Mouse (Mus musculus) limb, embryonic 14.5 days (tissue): ENCODE results near the gene Gpatch2l. TPM values are rescaled to one million over a fixed set of nuclear protein-coding genes. Genes with fewer than 3 reads are reported as not detected.

Experiments used
- ATAC-seq: fragments of 200-750 bp; cut with Nextera tagmentation; 2 replicates; pipeline ENCODE4 v1.8.0; 2017; ENCODE audit warnings: low read depth, moderate number of reproducible peaks, moderate TSS enrichment; ENCODE audit not compliant: low FRiP score
- DNase-seq: peaks from one replicate; pipeline ENCODE4 v3.0.0-alpha.2; 2015; ENCODE audit warnings: low spot score
- H3K27ac ChIP-seq: fragments of 300-500 bp; sonication (generic); replicated peaks from 2 replicates; pipeline ENCODE4 v1.5.1; 2014; ENCODE audit warnings: low read depth, mild to moderate bottlenecking, low read length, moderate library complexity, mixed read lengths
- H3K27me3 ChIP-seq: fragments of 300-500 bp; sonication (generic); 2 replicates; pipeline ENCODE4 v1.6.1; 2014; ENCODE audit warnings: low read length, mixed read lengths; ENCODE audit not compliant: control insufficient read depth, insufficient read depth
- H3K36me3 ChIP-seq: fragments of 300-500 bp; sonication (generic); 2 replicates; pipeline ENCODE4 v1.6.1; 2014; ENCODE audit warnings: mild to moderate bottlenecking, low read length, moderate library complexity, mixed read lengths; ENCODE audit not compliant: control insufficient read depth, insufficient read depth
- H3K4me1 ChIP-seq: fragments of 300-500 bp; sonication (generic); 2 replicates; pipeline ENCODE4 v1.6.1; 2014; ENCODE audit warnings: antibody characterized with exemption, low read length, mixed read lengths; ENCODE audit not compliant: control insufficient read depth, insufficient read depth
- H3K4me2 ChIP-seq: fragments of 300-500 bp; sonication (generic); replicated peaks from 2 replicates; pipeline ENCODE4 v1.6.1; 2014; ENCODE audit warnings: low read depth, mild to moderate bottlenecking, low read length, moderate library complexity; ENCODE audit not compliant: severe bottlenecking
- H3K4me3 ChIP-seq: fragments of 300-500 bp; sonication (generic); replicated peaks from 2 replicates; pipeline ENCODE4 v1.5.1; 2014; ENCODE audit warnings: low read length
- H3K9ac ChIP-seq: fragments of 300-500 bp; sonication (generic); 2 replicates; pipeline ENCODE4 v1.6.1; 2014; ENCODE audit warnings: mild to moderate bottlenecking, low read depth, low read length, moderate library complexity; ENCODE audit not compliant: severe bottlenecking
- H3K9me3 ChIP-seq: fragments of 300-500 bp; sonication (generic); 2 replicates; pipeline ENCODE4 v1.6.1; 2016; ENCODE audit warnings: low read length; ENCODE audit not compliant: control insufficient read depth
- POLR2A ChIP-seq: fragments of 200-500 bp; IDR thresholded peaks from 2 replicates; pipeline ENCODE4 v1.8.0; 2012; ENCODE audit warnings: inconsistent platforms, mild to moderate bottlenecking, moderate library complexity, borderline replicate concordance; ENCODE audit not compliant: insufficient read depth, insufficient read length; ENCODE audit errors: extremely low read depth
- WGBS: fragments of 180-500 bp; shearing (Covaris S2); extraction: QIAGEN DNeasy Blood & Tissue Kit; methylation state at CpG from one replicate; pipeline ENCODE4 v1.1.7; 2014; 5-methylcytosine and 5-hydroxymethylcytosine counted together
- polyA plus RNA-seq, 2 experiments: library from polyadenylated mRNA; depleted of rRNA in 1 of 2; stranded (reverse) in 1 of 2; unstranded in 1 of 2; fragments of >200 nt; fragmentation: Nextera tagmentation in 1 of 2; extraction: Ambion mirVana in 1 of 2; gene quantifications; 2 replicates each; pipeline versions ENCODE4 v1.2.1 to v1.2.3; 2012 to 2014

The Gpatch2l gene
- polyA plus RNA-seq, 2 experiments = 15.3 to 16.5 TPM

GRCm38 (mm10) chr12:86330684-86331083 is 89.0 kb downstream of the Gpatch2l start:
- Histone ChIP-seq H3K9ac (no peak overlapping the region), H3K36me3 (no peaks in the 10 kb centered on the region), H3K27ac (no peak overlapping the region), H3K4me1 (no peaks in the 10 kb centered on the region), H3K4me3 (no peak overlapping the region), H3K9me3 (no peaks in the 10 kb centered on the region), H3K27me3 (no peaks in the 10 kb centered on the region), H3K4me2 (no peak overlapping the region)
- WGBS = 88% methylated on average over 9 of the region's 9 CpGs
- no peak for ATAC-seq
- no peak for DNase-seq
- no peak for TF ChIP-seq POLR2A

GRCm38 (mm10) chr12:86331248-86331647 is 89.6 kb downstream of the Gpatch2l start:
- DNase-seq = no peak
- ATAC-seq = no peak
- Histone ChIP-seq H3K36me3 (no peaks in the 10 kb centered on the region), H3K9me3 (no peaks in the 10 kb centered on the region), H3K9ac (no peak overlapping the region), H3K4me1 (no peaks in the 10 kb centered on the region), H3K27me3 (no peaks in the 10 kb centered on the region), H3K4me2 (no peak overlapping the region), H3K27ac (no peak overlapping the region), H3K4me3 (no peak overlapping the region)
- 74% methylated on average over 10 of the region's 10 CpGs for WGBS
- no peak for TF ChIP-seq POLR2A

GRCm38 (mm10) chr12:86336209-86336608 is 94.6 kb downstream of the Gpatch2l start:
- no peak overlapping the region for H3K4me3 ChIP-seq
- ATAC-seq (no peak), DNase-seq (no peak)
- TF ChIP-seq POLR2A = no peak
- H3K4me1 ChIP-seq = peaks cover 1% of the 10 kb centered on the region; the same call in 1 of the 2 replicates
- H3K4me2 ChIP-seq = no peak overlapping the region
- H3K9ac ChIP-seq = no peak overlapping the region
- 96% methylated on average over 3 of the region's 3 CpGs for WGBS
- no peak overlapping the region for H3K27ac ChIP-seq
- H3K9me3 ChIP-seq = no peaks in the 10 kb centered on the region
- no peaks in the 10 kb centered on the region for H3K36me3 ChIP-seq
- H3K27me3 ChIP-seq = no peaks in the 10 kb centered on the region

DNA sequence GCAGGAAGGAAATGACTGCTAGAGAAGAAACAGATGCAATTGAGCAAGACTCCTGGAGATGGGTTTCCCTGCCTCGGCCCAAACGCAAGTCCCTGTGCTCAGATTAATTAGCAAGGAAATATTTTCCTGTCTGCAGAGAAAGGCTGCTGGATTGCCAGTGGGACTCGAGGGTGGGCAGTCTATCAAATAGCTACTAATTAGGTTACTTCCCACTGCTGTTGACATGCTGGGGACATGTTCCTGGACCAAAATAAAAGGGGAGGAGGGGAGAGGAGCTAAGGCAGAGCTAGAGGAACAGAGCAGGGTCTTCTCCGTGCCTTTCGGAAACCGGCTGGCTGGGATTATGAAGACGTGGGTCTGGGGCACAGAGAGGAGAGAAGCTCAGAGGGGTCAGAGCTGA is 95.2 kb downstream of the Gpatch2l start:
- Histone ChIP-seq H3K36me3 (no peaks in the 10 kb centered on the region), H3K4me3 (no peak overlapping the region), H3K9ac (no peak overlapping the region), H3K4me2 (no peak overlapping the region), H3K27ac (no peak overlapping the region), H3K9me3 (no peaks in the 10 kb centered on the region), H3K27me3 (no peaks in the 10 kb centered on the region), H3K4me1 (peaks cover 7% of the 10 kb centered on the region; the same call in 1 of the 2 replicates)
- DNase-seq (no peak), ATAC-seq (no peak)
- no peak for TF ChIP-seq POLR2A
- 23% methylated on average over 7 of the region's 7 CpGs for WGBS

Other genes with a start within 250 kb of the Gpatch2l start
- 85.0 and 87.3 TPM in 2 replicates for gene Tgfb3, start 162.8 kb upstream of the Gpatch2l start, polyA plus RNA-seq (2012; rRNA removed)
- 64.7 and 70.4 TPM in 2 replicates for gene Tgfb3, start 162.8 kb upstream of the Gpatch2l start, polyA plus RNA-seq (2014; fragmentation: Nextera tagmentation; extraction: Ambion mirVana)
- 41.2 and 48.7 TPM in 2 replicates for gene Ift43, start 159.3 kb upstream of the Gpatch2l start, polyA plus RNA-seq (2012; rRNA removed)
- 75.5 and 84.1 TPM in 2 replicates for gene Ift43, start 159.3 kb upstream of the Gpatch2l start, polyA plus RNA-seq (2014; fragmentation: Nextera tagmentation; extraction: Ambion mirVana)
- 1.8 and 2.0 TPM in 2 replicates for gene Esrrb, start 119.3 kb downstream of the Gpatch2l start, polyA plus RNA-seq (2012; rRNA removed)
- gene Esrrb, start 119.3 kb downstream of the Gpatch2l start, polyA plus RNA-seq (2014; fragmentation: Nextera tagmentation; extraction: Ambion mirVana) = 0.61 and 0.91 TPM in 2 replicates